Mouse (Mus musculus): ENCODE results near the gene Wdr35. TPM values are rescaled to one million over a fixed set of nuclear protein-coding genes. Genes with fewer than 3 reads are reported as not detected.
A peak's percentile ranks its signal among the peaks of the same experiment; 100 is the strongest.
"Not testable (repeated sequence)": the region's sequence is repeated elsewhere in the genome, so short reads cannot be mapped to it uniquely, and the experiment has no call there.

The Wdr35 gene
- polyA plus RNA-seq (2012): 0.01 TPM in 1 of 2 replicates, not detected in the other

DNA sequence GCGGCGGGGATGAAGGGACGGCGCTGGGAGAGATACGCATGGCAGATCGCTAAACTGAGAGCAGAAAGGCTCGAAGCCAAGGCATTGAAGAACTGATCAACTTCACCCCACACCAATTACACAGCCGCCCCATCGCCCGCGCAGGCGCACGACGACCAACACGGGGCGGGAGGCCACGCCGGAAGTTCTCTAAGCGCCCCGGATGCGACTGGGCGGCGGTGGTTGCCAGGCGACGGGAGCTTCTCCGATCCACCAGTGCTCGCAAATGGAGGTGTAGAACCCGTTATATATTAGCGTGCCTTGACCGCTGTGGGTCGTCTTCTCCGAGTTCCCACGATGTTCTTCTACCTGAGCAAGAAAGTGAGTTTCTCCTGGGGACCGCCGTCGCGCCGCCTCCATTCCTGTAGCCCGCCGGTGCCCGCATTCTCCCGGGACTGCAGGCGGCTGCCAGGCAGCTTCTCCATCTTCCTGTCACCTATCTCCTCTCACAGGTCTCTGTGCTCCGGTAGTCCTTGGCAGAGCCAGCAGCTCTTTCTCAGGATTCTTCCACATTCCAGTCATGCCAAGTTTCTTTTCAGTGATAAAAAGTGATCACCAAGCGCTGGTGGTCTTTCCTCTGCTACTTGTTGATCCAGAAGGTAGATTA is at the start of gene Wdr35:
Gene Wdr35 (plus strand): TSS at position 73 of the 646 bp plus-strand sequence.
- H3K4me3 ChIP-seq (replicated peaks): peak within 1 kb of the TSS; percentile 68
- H3K4me1 ChIP-seq (ENCODE audit: control insufficient read depth): peaks cover 12% of the 10 kb centered on the region
- H3K9me3 ChIP-seq (ENCODE audit: control insufficient read depth, low read length): peaks cover 2% of the 10 kb centered on the region; the same call in 1 of the 2 replicates
- no peak for TF ChIP-seq GATA1 (IDR thresholded peaks at IDR 0.05; ENCODE audit: low read length)
- no peak for TF ChIP-seq TAL1 (IDR thresholded peaks at IDR 0.05; ENCODE audit: low read length)
- H3K27me3 ChIP-seq (ENCODE audit: control insufficient read depth): peaks cover 49% of the 10 kb centered on the region
- no peaks in the 10 kb centered on the region for H3K36me3 ChIP-seq (ENCODE audit: control insufficient read depth)

DNA sequence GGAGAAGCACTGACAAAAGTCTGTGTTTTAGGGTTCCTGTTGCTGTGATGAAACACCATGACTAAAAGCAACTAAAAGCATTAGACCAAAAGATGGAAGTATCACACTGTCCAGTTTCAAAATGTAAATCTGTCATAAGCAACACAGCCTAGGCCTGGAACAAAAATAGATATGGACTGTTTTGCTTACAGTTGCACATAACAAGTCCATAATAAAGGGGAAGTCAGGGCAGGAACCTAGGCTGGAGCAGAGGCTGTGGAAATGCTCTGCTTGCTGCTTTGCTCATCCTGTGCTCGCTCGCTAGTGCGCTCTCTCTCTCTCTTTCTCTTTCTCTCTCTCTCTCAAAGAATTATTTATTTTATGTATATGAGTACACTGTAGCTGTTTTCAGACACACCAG is 46.0 kb upstream of the Wdr35 start:
- Histone ChIP-seq H3K9me3 (ENCODE audit: control insufficient read depth, low read length) (no peaks in the 10 kb centered on the region), H3K4me1 (ENCODE audit: control insufficient read depth) (peaks cover 49% of the 10 kb centered on the region), H3K36me3 (ENCODE audit: control insufficient read depth) (peaks cover 64% of the 10 kb centered on the region), H3K27me3 (ENCODE audit: control insufficient read depth) (no peaks in the 10 kb centered on the region), H3K4me3 (replicated peaks) (no peak overlapping the region)
- TF ChIP-seq TAL1 (IDR thresholded peaks at IDR 0.05; ENCODE audit: low read length) (no peak), GATA1 (IDR thresholded peaks at IDR 0.05; ENCODE audit: low read length) (no peak)

DNA sequence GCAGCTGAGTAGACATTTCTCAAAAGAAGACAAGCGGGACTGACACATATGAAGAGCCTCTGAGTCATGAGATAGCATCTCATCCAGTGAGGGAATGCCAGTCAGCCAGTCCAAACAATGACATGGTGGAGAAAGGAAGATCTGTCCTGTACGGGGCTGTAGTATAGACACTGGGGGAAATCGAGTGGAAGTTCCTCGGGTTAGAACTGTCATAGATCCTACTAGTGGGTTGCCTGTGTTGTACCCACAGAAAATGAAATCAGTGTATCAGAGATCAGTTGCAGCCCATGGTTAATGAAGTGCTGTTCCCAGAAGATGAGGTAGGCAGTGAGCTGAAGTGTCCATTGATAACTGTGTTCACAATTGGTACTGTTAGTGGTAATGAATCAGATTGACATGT is 44.9 kb upstream of the Wdr35 start:
- Histone ChIP-seq H3K27me3 (ENCODE audit: control insufficient read depth) (no peaks in the 10 kb centered on the region), H3K9me3 (ENCODE audit: control insufficient read depth, low read length) (no peaks in the 10 kb centered on the region), H3K36me3 (ENCODE audit: control insufficient read depth) (peaks cover 71% of the 10 kb centered on the region), H3K4me1 (ENCODE audit: control insufficient read depth) (peaks cover 39% of the 10 kb centered on the region), H3K4me3 (replicated peaks) (no peak overlapping the region)
- TF ChIP-seq TAL1 (IDR thresholded peaks at IDR 0.05; ENCODE audit: low read length) (no peak), GATA1 (IDR thresholded peaks at IDR 0.05; ENCODE audit: low read length) (no peak)

DNA sequence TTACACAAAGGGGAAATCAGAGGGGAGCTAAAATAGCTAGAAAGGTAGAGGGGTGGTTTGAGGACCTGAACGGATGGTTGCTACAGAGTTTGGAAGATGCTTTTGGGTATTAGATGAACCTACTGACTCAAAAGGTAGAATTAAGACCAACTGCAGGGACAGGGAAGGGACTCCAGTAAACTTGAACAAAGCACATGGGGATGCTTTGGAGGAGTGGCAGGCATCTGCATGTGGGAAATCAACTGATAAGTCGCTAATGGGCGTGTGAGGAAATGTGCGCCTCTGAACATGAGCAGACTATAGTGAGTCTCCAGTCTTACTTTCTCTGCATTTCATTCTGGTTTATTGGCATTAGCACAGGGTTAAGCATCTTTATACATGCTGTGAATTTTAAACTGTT is 42.6 kb upstream of the Wdr35 start:
- H3K4me3 ChIP-seq (replicated peaks): no peak overlapping the region

DNA sequence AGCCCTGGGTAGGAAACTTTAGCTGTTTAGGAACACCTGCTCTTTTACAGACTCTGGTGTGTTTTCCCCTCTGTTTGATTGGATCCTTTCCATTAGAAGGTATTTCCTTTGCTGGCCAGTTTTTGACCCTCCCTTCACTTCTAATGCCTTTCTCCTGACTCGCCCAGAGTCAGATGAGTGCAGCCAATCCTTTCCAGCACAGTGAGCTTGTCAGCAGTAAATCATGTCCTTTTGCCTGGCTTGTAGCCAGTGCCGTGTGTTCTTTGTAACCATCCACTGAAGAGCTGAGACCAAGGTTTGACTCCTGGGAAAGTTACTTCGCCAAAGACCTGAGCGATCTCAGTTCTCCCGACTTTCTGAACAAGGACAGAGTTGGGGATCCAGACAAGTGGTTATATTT is 38.3 kb upstream of the Wdr35 start:
- TF ChIP-seq TAL1 (IDR thresholded peaks at IDR 0.05; ENCODE audit: low read length): no peak
- no peak for TF ChIP-seq GATA1 (IDR thresholded peaks at IDR 0.05; ENCODE audit: low read length)
- no peak overlapping the region for H3K4me3 ChIP-seq (replicated peaks)
- peaks cover 80% of the 10 kb centered on the region for H3K36me3 ChIP-seq (ENCODE audit: control insufficient read depth)
- H3K9me3 ChIP-seq (ENCODE audit: control insufficient read depth, low read length): no peaks in the 10 kb centered on the region
- no peaks in the 10 kb centered on the region for H3K27me3 ChIP-seq (ENCODE audit: control insufficient read depth)
- H3K4me1 ChIP-seq (ENCODE audit: control insufficient read depth): peaks cover 13% of the 10 kb centered on the region

More for the DNA sequence above, 42.6 kb upstream of the Wdr35 start:
- peaks cover 24% of the 10 kb centered on the region for H3K4me1 ChIP-seq (ENCODE audit: control insufficient read depth)
- no peaks in the 10 kb centered on the region for H3K9me3 ChIP-seq (ENCODE audit: control insufficient read depth, low read length)
- peaks cover 73% of the 10 kb centered on the region for H3K36me3 ChIP-seq (ENCODE audit: control insufficient read depth)
- no peaks in the 10 kb centered on the region for H3K27me3 ChIP-seq (ENCODE audit: control insufficient read depth)
- TF ChIP-seq TAL1 (IDR thresholded peaks at IDR 0.05; ENCODE audit: low read length) (no peak), GATA1 (IDR thresholded peaks at IDR 0.05; ENCODE audit: low read length) (no peak)

DNA sequence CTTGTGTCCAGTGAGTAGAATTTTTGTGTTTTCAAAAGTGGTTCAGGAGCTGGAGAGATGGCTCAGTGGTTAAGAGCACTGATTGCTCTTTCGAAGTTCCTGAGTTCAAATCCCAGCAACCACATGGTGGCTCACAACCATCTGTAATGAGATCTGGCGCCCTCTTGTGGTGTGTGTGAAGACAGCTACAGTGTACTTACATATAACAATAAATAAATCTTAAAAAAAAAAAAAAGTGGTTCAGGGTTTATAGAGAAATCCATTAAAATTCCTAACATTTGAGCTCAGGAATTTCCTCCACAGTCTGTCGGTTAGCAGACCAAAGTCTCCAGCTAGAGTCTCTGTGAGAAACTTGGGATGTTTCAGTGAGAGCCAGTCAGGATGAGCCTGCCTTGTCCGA is 37.5 kb upstream of the Wdr35 start:
- H3K9me3 ChIP-seq (ENCODE audit: control insufficient read depth, low read length); H3K4me3 ChIP-seq (replicated peaks); H3K27me3 ChIP-seq (ENCODE audit: control insufficient read depth); H3K4me1 ChIP-seq (ENCODE audit: control insufficient read depth): not testable (repeated sequence)
- peaks cover 79% of the 10 kb centered on the region for H3K36me3 ChIP-seq (ENCODE audit: control insufficient read depth)

DNA sequence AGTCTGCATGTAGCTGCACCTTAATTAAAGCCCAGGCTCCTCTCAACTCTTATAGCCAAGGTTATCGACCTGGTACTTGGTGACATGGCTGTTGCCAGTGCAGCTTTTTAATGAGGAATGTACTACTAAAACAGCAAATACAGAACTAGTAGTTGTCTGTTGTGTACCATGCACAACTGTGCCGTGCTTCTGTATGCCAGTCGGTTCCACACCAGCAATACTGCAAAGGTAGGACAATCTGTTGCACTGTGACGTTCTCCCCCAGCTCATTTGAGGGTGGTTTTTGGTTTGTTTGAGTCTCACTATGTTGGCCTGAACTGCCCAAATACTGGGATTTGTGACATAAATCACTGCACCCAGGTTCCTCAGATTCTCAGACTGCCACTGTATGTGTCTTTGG is 34.2 kb upstream of the Wdr35 start:
- Histone ChIP-seq H3K4me3 (replicated peaks) (no peak overlapping the region), H3K9me3 (ENCODE audit: control insufficient read depth, low read length) (no peaks in the 10 kb centered on the region), H3K36me3 (ENCODE audit: control insufficient read depth) (peaks cover 50% of the 10 kb centered on the region), H3K4me1 (ENCODE audit: control insufficient read depth) (no peaks in the 10 kb centered on the region), H3K27me3 (ENCODE audit: control insufficient read depth) (no peaks in the 10 kb centered on the region)
- TF ChIP-seq GATA1 (IDR thresholded peaks at IDR 0.05; ENCODE audit: low read length) (no peak), TAL1 (IDR thresholded peaks at IDR 0.05; ENCODE audit: low read length) (no peak)

DNA sequence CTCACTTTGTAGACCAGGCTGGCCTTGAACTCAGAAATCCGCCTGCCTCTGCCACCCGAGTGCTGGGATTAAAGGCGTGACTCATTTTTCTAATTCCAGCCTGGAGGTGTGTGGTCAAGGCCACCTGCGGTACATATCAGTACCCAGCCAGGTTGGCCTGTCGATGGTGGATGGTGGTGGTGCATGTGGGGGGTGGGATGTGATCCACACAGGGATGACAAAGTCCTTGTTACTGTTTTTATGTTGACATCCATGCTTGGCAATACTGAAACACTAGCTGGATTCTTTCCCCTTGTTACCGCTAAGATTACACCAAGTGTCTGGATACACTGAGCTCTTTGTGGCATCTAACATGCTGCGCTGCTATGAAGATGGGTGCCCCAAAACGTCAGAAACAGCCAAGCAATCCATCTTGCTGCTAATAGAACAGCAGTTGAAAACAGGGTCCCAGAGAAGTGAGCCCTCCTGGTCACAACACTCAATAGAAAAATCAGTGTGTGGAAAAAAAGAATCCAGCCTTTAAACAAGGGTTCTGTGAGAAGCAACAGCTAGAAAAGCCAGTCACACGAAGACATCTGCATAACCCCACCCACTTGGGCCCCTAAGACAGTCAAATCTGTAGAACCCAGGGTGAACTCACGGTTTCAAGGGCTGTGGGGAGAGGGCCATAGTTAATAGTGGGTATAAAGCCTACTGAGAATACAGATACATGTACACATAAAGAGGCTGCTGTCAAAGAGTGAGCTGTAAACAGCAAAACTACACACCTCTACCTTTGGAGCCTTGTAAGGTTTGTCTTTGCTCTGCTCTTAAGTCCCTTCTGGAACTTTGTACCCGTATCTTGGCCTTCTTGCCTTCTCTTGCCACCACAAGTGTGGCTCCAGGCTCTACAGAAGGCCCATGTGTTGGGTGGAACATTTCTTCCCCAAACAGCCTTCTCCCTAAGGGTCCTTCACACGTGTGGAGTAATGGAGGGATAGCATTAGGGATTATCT is 33.4 kb upstream of the Wdr35 start:
- TF ChIP-seq TAL1 (IDR thresholded peaks at IDR 0.05; ENCODE audit: low read length) (no peak), GATA1 (IDR thresholded peaks at IDR 0.05; ENCODE audit: low read length) (no peak)
- H3K36me3 ChIP-seq (ENCODE audit: control insufficient read depth): peaks cover 42% of the 10 kb centered on the region
- no peaks in the 10 kb centered on the region for H3K27me3 ChIP-seq (ENCODE audit: control insufficient read depth)
- no peaks in the 10 kb centered on the region for H3K9me3 ChIP-seq (ENCODE audit: control insufficient read depth, low read length)
- no peaks in the 10 kb centered on the region for H3K4me1 ChIP-seq (ENCODE audit: control insufficient read depth)
- no peak overlapping the region for H3K4me3 ChIP-seq (replicated peaks)

DNA sequence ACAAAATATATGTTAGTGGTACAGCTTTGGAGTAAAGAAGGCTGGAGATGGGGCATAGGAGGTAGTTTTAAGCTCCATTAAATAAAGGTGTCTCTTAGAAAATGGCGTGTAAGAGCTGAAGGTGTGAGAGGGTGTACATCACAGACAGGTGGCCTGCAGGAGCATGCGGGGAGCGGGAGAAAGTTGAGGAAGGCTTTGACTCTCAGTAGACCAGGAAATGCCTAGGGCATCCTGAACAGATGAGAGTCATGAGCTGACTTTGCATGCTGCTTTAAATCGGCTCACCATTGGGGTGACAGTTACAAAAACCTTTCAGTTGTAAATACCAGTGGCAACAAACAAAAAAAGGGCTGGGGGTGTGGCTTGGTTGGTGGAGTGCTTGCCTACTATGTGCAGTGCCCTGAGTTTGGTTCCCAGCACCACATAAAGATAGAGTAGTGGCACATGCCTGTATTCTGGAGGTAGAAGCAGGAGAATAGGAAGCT is 32.5 kb upstream of the Wdr35 start:
- H3K4me1 ChIP-seq (ENCODE audit: control insufficient read depth): no peaks in the 10 kb centered on the region
- peaks cover 34% of the 10 kb centered on the region for H3K36me3 ChIP-seq (ENCODE audit: control insufficient read depth)
- H3K9me3 ChIP-seq (ENCODE audit: control insufficient read depth, low read length): no peaks in the 10 kb centered on the region
- TF ChIP-seq GATA1 (IDR thresholded peaks at IDR 0.05; ENCODE audit: low read length): no peak
- no peak for TF ChIP-seq TAL1 (IDR thresholded peaks at IDR 0.05; ENCODE audit: low read length)
- peaks cover 6% of the 10 kb centered on the region for H3K27me3 ChIP-seq (ENCODE audit: control insufficient read depth)
- no peak overlapping the region for H3K4me3 ChIP-seq (replicated peaks)
